In genomic region chr9:95954226-95954584, GRCm38 (mm10) we compare ENCODE assay signal across 7 mouse cellular contexts. TPM values are rescaled to one million over a fixed set of nuclear protein-coding genes. Genes with fewer than 3 reads are reported as not detected.
DNase-seq lines count a peak whose midpoint lies in the region; ATAC-seq and TF ChIP-seq lines count a peak whose summit lies in the region.

No protein-coding gene starts in this region.

- peak overlapping the region; percentile 95 for H3K9ac ChIP-seq in kidney, embryonic 16.5 days (replicated peaks; ENCODE audit: low read length)
- H3K9ac ChIP-seq in ES-E14 (ENCODE audit: insufficient read depth, low read depth, low read length, poor library complexity, severe bottlenecking): peak overlapping the region; percentile 62; the same call in 1 of the 2 replicates
- peak overlapping the region; percentile 88 for H3K9ac ChIP-seq in intestine, embryonic 14.5 days (ENCODE audit: low read length)
- peak overlapping the region; percentile 92; the same call in 1 of the 2 replicates for H3K9ac ChIP-seq in midbrain, embryonic 12.5 days (replicated peaks)

- TF ChIP-seq CTCF in cortical plate, adult 2 months (IDR thresholded peaks at IDR 0.05; ENCODE audit: extremely low read depth, insufficient read depth, low read length): no peak

- WGBS in kidney, embryonic 16.5 days: under 1% methylated on average over 7 of the region's 7 CpGs
- WGBS in intestine, embryonic 14.5 days: under 1% methylated on average over 7 of the region's 7 CpGs
- under 1% methylated on average over 7 of the region's 7 CpGs for WGBS in midbrain, embryonic 12.5 days

- H3K4me2 ChIP-seq in kidney, embryonic 16.5 days (replicated peaks; ENCODE audit: low read depth, low read length): peak overlapping the region; percentile 64
- peak overlapping the region; percentile 71 for H3K4me2 ChIP-seq in intestine, embryonic 14.5 days (ENCODE audit: low read length)
- H3K4me2 ChIP-seq in midbrain, embryonic 12.5 days (replicated peaks): peak overlapping the region; percentile 79

- in situ Hi-C loops in ES-E14 (cut with MboI; ENCODE audit: low sequenced_read_pairs in 2 of 2, unreplicated experiment in 2 of 2): no loop called here

- H3K4me1 ChIP-seq in kidney, embryonic 16.5 days (ENCODE audit: insufficient read depth, low read length): 0 out of 2 replicates have a peak, but pooled peaks cover 8% of the 10 kb centered on the region
- peaks cover 0 to 7% of the 10 kb centered on the region in 2 experiments; a peak in 1 of 4 replicates for H3K4me1 ChIP-seq in ES-E14 (ENCODE audit: control insufficient read depth in 2 of 2, insufficient read depth in 2 of 2, low read length in 2 of 2, poor library complexity in 1 of 2)
- H3K4me1 ChIP-seq in cortical plate, adult 2 months (ENCODE audit: control insufficient read depth, insufficient read depth, low read length): peaks cover 5% of the 10 kb centered on the region; the same call in 1 of the 2 replicates
- no peaks in the 10 kb centered on the region for H3K4me1 ChIP-seq in intestine, embryonic 14.5 days (replicated peaks; ENCODE audit: control insufficient read depth, insufficient read depth, low read length)
- peaks cover 5% of the 10 kb centered on the region; the same call in 1 of the 2 replicates for H3K4me1 ChIP-seq in midbrain, embryonic 12.5 days

- no peak for DNase-seq in kidney, postnatal 14 days
- no peak for DNase-seq in ES-E14 (ENCODE audit: low read depth, low spot score)
- DNase-seq in intestine, embryonic 14.5 days (ENCODE audit: low spot score): no peak
- DNase-seq in urinary bladder, postnatal 36 days (ENCODE audit: low spot score in 2 of 2): no peak

- no peaks in the 10 kb centered on the region for H3K36me3 ChIP-seq in kidney, embryonic 16.5 days (ENCODE audit: insufficient read depth, low read length)
- no peaks in the 10 kb centered on the region for H3K36me3 ChIP-seq in ES-E14 (ENCODE audit: control insufficient read depth, insufficient read depth, low read length, poor library complexity, severe bottlenecking)
- H3K36me3 ChIP-seq in intestine, embryonic 14.5 days (ENCODE audit: control insufficient read depth, insufficient read depth, low read length): peaks cover 16% of the 10 kb centered on the region; the same call in 1 of the 2 replicates
- H3K36me3 ChIP-seq in midbrain, embryonic 12.5 days: peaks cover 8% of the 10 kb centered on the region; the same call in 1 of the 2 replicates

- peak overlapping the region; percentile 91 for H3K4me3 ChIP-seq in kidney, embryonic 16.5 days (ENCODE audit: low read length)
- peak overlapping the region; percentile 87 for H3K4me3 ChIP-seq in ES-E14 (ENCODE audit: insufficient read depth in 1 of 2, low read depth in 1 of 2, low read length in 2 of 2, poor library complexity in 1 of 2, severe bottlenecking in 1 of 2)
- H3K4me3 ChIP-seq in cortical plate, adult 2 months (ENCODE audit: insufficient read depth, low read length): peak overlapping the region; percentile 78
- H3K4me3 ChIP-seq in intestine, embryonic 14.5 days (ENCODE audit: low read depth, low read length): peak overlapping the region; percentile 65
- H3K4me3 ChIP-seq in midbrain, embryonic 12.5 days: peak overlapping the region; percentile 84

- H3K27me3 ChIP-seq in kidney, embryonic 16.5 days (ENCODE audit: insufficient read depth, low read length): no peaks in the 10 kb centered on the region
- no peaks in the 10 kb centered on the region for H3K27me3 ChIP-seq in intestine, embryonic 14.5 days (replicated peaks; ENCODE audit: control insufficient read depth, insufficient read depth, low read length)
- H3K27me3 ChIP-seq in midbrain, embryonic 12.5 days: no peaks in the 10 kb centered on the region

- ATAC-seq in kidney, embryonic 16.5 days (ENCODE audit: low FRiP score, low TSS enrichment): peak; percentile 72
- ATAC-seq in intestine, embryonic 14.5 days (replicated peaks; ENCODE audit: low FRiP score, low TSS enrichment, low read depth): peak; percentile 43; the same call in 1 of the 2 replicates
- ATAC-seq in midbrain, embryonic 12.5 days (ENCODE audit: low FRiP score, low read depth): peak; percentile 78

- H3K9me3 ChIP-seq in kidney, embryonic 16.5 days (ENCODE audit: low read length): no peaks in the 10 kb centered on the region
- H3K9me3 ChIP-seq in ES-E14 (ENCODE audit: control insufficient read depth, insufficient read depth, low read depth, low read length): no peaks in the 10 kb centered on the region
- no peaks in the 10 kb centered on the region for H3K9me3 ChIP-seq in intestine, embryonic 14.5 days (ENCODE audit: control insufficient read depth, low read length)
- no peaks in the 10 kb centered on the region for H3K9me3 ChIP-seq in midbrain, embryonic 12.5 days

- no peak for TF ChIP-seq POLR2A in cortical plate, adult 2 months (IDR thresholded peaks at IDR 0.05; ENCODE audit: extremely low read depth, insufficient read depth, low read length)

- H3K27ac ChIP-seq in kidney, embryonic 16.5 days (ENCODE audit: low read length): peak overlapping the region; percentile 92
- H3K27ac ChIP-seq in ES-E14 (ENCODE audit: insufficient read depth, low read depth, low read length, poor library complexity, severe bottlenecking): no peak overlapping the region; the same call in 1 of the 2 replicates
- 0 out of 2 replicates have a peak overlapping the region, but pooled peaks have one; percentile 3 for H3K27ac ChIP-seq in cortical plate, adult 2 months (ENCODE audit: insufficient read depth, low read length)
- peak overlapping the region; percentile 91; the same call in 1 of the 2 replicates for H3K27ac ChIP-seq in intestine, embryonic 14.5 days (ENCODE audit: low read depth)
- peak overlapping the region; percentile 87; the same call in 1 of the 2 replicates for H3K27ac ChIP-seq in midbrain, embryonic 12.5 days (replicated peaks)

TF ChIP-seq in ES-E14, 5 proteins besides CTCF, POLR2A, EP300 and RAD21:
- TF ChIP-seq ZNF384 (IDR thresholded peaks at IDR 0.05; ENCODE audit: low read depth, low read length) (no peak), CHD2 (IDR thresholded peaks at IDR 0.05; ENCODE audit: low read depth, low read length) (no peak; the same call in 1 of the 2 replicates), ZC3H11A (IDR thresholded peaks at IDR 0.05; ENCODE audit: borderline replicate concordance, low read depth, low read length) (no peak), MAFK (IDR thresholded peaks at IDR 0.05; ENCODE audit: insufficient read depth, low read depth, low read length) (no peak), HCFC1 (IDR thresholded peaks at IDR 0.05; ENCODE audit: borderline replicate concordance, insufficient read depth, low read length) (no peak)

RNA-seq across cellular contexts. Expression of gene Xrn1, which starts 0.4 kb away (rescaled TPM):
- polyA plus RNA-seq in kidney, embryonic 16.5 days (2015; fragmentation: Nextera tagmentation; extraction: Ambion mirVana): 12.1 and 14.3 TPM in 2 replicates
- 15.2 and 16.5 TPM in 2 replicates for total RNA-seq in ES-E14 (2012; rRNA removed)
- polyA plus RNA-seq in cortical plate, adult 2 months (2012; rRNA removed): 11.5 and 12.5 TPM in 2 replicates
- 19.4 and 22.0 TPM in 2 replicates for polyA plus RNA-seq in intestine, embryonic 14.5 days (2014; fragmentation: Nextera tagmentation; extraction: Ambion mirVana)
- polyA plus RNA-seq in midbrain, embryonic 12.5 days (2016; fragmentation: Nextera tagmentation; extraction: Ambion mirVana): 26.0 and 26.9 TPM in 2 replicates
